Mouse (Mus musculus) cerebellum, adult 18-20 months (tissue): ENCODE results near the gene Mxd4.
A peak's percentile ranks its signal among the peaks of the same experiment; 100 is the strongest.

Source experiments
- DNase-seq, 2 experiments: peaks; one replicate each; pipeline ENCODE4 v3.0.0; 2021

Gene Mxd4

DNA sequence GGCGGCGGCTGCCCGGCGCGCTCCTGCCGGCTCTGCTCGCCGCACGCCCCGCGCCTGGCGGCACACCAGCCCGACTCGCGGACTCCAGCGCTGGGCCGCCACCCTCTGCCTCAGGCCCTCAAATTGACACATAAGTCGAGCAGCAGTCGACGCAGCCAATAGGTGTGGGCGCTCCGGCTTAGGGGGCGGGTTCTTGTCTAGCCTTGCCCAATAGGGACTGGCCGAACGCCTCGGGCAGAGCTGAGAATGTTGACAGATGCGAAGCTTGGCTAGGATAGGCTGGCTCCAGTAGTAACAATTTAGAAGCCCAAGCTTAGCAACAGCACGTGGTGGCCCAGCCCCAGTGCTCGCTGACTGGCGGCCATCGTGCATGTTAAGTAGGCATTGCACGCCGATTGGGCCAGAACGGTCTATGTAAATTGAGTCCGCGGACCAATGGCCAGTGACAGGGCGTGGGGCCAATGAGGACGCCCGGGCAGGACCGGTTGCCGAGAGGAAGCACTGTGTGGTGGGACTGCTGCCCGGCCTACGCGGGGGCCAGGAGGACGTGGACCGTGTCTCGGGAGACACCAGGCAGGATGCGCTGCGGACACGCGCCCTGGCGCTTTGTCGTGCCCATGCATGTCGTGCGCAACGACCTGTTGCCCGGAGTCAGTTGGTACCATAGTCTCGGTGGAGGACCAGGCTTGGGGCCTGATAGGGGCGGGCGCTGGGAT, at the start of gene Mxd4:
Gene Mxd4 (minus strand): TSS at position 120 of the 716 bp plus-strand sequence.
- peak; percentile 99 to 100 for DNase-seq

- DNase-seq, result no peak
These were observed 48.4 kb upstream of the Mxd4 start for GRCm38 (mm10) chr5:34235898-34236420.

DNA sequence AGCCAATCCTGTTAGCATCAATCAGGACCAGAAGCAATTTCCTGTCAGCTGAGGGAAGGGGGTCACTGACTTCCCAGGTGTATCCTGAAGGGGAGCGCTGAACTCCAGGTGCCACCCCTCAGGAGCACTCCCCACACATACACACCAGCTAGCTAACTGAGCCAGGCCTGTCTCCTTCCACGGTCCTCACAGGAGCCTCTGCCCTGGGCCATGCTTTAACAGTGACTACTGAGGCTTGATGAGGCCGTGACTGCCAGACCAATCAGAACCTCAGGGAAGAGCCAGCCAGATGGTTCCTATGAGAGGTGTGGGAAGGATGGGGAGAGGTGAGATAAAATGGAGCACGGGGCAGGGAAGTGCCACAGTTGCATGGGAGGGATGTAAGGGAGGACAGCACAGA, 47.5 kb upstream of the Mxd4 start:
- no peak for DNase-seq

DNA sequence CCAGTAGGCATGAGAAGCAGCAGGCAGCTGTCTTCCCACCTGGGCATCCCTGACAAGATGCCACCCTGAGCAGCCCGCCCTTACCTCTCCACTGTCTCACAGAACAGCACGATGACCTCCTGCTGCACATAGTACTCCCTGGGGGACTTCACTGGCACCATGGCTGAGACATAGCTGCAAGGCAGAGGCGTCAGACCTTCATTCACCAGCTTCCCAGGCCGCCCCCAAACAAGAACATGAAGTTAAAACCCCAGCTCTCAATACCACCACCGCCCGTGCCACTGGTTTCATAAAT, 45.6 kb upstream of the Mxd4 start:
- no peak for DNase-seq

DNA sequence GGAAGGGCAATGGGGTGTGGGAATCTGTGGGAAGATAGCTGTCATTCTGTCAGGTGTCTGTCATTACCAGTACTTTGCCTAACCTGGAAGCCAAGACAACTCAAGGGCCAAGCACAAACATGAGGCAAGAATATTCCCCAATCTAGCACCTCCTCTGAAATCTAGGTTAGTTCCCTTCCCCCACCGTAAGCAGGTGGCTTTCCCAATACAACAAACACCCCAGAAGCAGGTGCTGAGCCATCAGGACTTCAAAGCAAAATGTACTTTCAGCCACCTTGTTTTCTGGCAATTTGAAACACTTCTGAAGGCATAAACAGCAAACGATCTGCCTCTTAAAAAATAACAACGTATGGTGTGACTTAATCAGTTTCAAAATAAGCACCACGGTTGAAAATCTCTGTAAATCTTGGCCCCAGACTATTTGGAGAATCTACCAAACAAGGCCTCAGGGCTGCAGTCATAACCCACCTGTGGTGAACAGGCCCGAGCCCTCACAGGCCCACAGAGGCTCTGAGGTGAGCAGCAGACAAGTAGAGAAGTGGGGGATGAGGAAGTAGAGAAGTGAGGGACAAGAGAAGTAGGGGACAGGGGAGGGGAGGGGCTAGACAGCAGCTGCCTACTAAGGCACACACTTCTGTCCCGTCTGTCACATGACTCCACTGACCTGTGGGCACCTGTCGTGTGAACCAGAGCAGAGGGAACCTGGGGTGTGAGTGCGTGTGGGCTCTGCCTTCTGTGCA, 45.1 kb upstream of the Mxd4 start:
- peak in 1 of 2 experiments; percentile 45 for DNase-seq

DNA sequence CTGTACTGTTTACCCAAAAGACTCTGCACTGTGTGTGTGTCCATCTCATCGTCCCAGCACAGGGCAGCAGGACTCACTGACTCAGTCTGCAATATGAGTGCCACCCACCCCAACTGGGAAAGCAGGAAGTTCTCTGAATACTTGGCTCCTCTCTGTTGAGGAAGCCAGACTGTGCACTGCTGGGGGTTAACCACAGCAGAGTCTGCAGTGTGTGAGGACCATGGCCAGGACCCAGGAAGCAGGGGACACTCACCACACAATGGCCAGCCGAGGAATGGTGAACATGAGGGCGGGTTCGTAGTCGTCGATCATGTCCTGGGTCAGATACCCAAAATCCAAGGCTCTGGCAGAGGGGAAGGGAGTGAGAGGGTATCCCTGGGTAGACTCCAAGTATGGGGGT, 44.4 kb upstream of the Mxd4 start:
- DNase-seq, result no peak

DNA sequence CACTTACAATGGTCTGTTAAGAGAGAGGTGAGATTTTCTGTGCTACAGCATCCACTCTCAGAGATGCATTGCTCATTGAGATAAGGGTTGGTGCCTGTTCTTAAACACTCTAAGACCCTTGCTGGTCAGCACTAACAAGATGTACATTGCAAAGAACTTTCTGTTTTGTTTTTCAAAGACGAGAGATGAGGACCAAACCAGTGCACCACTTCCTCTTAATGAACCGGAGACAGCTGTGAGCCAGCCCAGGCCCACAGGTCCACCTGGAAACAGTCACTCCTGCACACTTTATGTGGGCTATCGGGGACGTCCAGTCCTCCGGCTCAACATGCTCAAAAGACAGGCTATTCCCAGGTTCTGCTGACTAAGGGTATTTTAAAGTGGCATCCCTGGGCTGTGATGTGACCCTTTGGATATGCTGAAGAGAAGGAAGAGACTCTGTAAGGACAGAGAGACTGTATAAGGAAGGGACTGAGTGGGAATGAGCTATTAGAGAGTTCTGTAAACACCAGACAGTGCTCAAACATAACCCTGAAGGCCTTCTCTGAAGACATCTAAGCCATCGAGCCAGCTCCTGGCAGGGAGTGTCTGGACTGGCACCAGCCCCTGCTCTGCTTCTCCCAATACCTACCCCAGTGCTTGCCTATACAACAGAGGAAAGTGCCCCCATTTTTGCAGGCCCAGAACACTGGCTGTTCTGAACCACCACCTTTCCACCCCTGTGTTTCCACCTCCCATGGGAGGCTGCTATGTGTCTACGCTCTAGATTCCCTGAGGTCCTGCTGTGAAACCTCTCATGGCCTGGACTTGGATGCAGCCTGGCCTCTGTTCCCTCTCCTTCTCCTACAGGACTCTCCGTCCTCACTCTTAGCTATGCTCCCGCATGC, 43.3 kb upstream of the Mxd4 start:
- peak in 1 of 2 experiments; percentile 53 for DNase-seq

DNA sequence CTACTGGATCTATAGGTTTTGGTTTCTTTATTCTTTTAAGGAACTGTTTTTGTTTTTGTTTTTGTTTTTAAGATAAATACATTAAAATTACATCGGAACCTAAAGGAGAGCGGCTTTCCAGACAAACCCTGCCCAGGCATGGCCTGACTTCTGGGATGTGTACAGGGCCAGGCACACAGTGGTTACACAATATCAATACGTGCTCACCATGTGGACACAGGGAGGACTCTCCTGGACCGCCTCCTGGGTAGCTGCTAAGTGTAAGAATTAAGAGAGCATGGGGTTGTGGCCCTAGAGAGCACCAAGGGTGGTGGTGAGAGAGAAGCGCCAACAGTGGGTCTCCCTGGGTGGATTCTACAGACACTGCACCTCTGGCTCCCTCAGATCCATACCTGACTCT, 42.0 kb upstream of the Mxd4 start:
- no peak for DNase-seq

- DNase-seq, result peak; percentile 71 to 80
These were observed 38.0 kb upstream of the Mxd4 start for GRCm38 (mm10) chr5:34225516-34225915.

- no peak for DNase-seq
These were observed 37.0 kb upstream of the Mxd4 start for GRCm38 (mm10) chr5:34224515-34224914.

DNA sequence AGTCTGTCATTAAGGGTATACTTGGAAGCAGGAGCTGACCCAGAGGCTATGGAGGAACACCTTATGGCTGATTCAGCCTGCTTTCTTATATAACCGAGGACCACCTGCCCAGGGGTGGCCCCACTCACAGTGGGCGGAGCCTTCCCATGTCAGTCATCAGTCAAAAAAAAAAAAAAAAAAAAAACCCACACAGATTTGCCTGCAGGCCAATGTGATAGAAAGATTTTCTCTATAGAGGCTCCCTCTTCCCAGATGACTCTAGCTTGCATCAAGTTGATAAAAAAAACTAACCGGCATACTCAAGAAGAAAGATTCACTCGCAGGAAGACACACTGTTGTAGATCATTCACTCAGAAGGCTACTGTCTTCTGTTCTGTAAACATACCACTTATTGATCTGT, 32.5 kb upstream of the Mxd4 start:
- DNase-seq, result no peak

GRCm38 (mm10) chr5:34218672-34219071, 31.2 kb upstream of the Mxd4 start:
- no peak for DNase-seq

- no peak for DNase-seq
These were observed 30.2 kb upstream of the Mxd4 start for GRCm38 (mm10) chr5:34217756-34218155.

DNA sequence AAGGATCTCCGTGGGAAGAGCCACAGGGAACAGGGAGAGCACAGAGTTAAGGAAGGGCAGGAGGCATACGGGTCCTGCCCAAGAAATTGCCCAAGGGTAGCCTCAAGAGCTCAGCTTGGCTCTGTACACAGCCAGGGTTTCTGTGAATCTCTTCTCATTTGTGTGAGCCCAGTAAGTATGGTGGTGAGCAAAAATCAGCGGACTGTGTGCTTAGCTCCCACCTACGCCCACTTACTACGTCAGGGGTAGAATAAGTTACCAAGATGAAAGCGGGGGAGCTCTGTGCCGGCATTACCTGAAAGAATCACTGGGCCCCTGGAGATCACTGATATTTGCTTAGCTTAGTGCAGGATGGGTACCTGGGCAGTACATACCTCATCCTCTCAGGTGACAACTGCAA, 28.5 kb upstream of the Mxd4 start:
- no peak for DNase-seq

DNA sequence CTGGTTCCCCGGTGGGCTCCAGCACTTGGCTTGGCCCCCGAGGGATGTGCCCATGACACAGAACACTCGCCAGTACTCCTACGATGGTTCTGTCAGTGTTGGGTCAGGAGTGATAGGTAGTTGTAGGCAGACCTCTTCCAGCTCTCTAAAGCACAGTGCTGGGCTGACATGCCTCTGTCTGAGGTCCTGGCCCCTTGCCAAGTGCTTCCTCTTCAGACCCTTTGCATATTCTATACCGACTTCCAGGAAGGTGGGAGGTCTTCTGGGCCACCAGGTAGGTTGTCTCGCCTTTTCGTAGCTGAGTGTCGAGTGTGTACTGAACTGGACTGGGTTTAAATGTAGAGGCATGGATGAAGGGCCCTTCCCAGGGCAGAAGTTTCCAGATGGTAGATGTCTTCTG, 26.1 kb upstream of the Mxd4 start:
- DNase-seq, result no peak

GRCm38 (mm10) chr5:34210279-34210678, 22.8 kb upstream of the Mxd4 start:
- DNase-seq, result peak; percentile 79 to 84

GRCm38 (mm10) chr5:34207503-34207902, 20.0 kb upstream of the Mxd4 start:
- DNase-seq, result no peak

- DNase-seq, result peak in 1 of 2 experiments; percentile 53
These were observed 18.3 kb upstream of the Mxd4 start for GRCm38 (mm10) chr5:34205788-34206187.

DNA sequence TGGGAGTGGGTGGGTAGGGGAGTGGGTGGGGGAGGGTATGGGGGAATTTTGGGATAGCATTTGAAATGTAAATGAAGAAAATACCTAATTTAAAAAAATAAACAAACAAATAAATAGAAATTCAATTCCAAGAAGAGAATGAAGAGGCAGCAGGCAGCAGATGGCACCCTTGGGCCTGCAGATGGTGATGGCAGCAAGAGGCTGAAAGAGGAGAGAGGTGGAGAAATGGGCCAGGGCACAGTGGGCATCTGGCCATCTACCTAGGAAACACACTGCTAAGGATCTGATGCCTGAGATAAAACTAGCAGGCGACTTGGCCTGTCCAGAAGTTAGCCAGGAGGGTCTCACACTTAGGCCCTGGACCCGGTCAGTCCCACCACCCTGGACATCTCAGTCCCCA, 17.4 kb upstream of the Mxd4 start:
- DNase-seq, result peak; percentile 88 to 93

DNA sequence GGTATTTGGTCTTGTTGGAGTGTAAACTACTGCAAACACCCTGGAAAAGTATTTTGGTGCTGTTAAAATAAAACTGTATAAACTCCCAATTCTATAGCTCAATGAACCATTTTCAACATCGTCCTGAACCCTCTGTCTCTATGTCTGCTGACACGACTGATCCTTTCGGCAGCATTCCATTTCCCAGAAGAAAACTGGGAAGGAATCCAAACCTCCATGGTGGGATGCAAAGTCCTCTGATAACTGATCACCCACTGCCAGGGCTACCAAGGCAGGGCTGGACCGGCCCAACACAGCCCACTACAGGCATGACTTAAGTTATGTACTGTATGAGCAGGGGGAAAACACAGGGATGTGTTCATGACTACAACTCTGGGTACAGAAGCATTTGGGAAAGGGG, 14.5 kb upstream of the Mxd4 start:
- no peak for DNase-seq

DNA sequence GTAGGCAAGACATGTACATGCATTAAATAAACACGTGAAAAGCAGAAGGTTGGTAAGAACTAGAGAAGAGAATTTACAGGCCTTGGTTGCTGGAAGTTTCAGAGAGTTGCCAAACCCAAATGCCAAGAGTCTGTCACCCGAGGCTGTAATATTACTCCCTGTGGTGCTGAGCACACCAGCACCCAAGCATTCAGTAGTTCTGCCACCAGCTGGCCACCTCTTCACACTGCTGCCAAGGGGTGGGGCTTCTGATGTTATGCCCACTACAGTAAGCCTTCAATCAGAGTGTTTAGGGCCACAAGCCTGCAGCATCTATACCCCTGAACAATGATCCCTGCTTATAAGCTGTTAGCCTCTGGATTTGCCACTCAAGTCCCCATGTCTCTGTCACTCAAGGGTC, 13.9 kb upstream of the Mxd4 start:
- no peak for DNase-seq

GRCm38 (mm10) chr5:34198615-34199014, 11.1 kb upstream of the Mxd4 start:
- no peak for DNase-seq

GRCm38 (mm10) chr5:34197243-34197642, 9.7 kb upstream of the Mxd4 start:
- peak in 1 of 2 experiments; percentile 57 for DNase-seq
